In the genomic region with DNA sequence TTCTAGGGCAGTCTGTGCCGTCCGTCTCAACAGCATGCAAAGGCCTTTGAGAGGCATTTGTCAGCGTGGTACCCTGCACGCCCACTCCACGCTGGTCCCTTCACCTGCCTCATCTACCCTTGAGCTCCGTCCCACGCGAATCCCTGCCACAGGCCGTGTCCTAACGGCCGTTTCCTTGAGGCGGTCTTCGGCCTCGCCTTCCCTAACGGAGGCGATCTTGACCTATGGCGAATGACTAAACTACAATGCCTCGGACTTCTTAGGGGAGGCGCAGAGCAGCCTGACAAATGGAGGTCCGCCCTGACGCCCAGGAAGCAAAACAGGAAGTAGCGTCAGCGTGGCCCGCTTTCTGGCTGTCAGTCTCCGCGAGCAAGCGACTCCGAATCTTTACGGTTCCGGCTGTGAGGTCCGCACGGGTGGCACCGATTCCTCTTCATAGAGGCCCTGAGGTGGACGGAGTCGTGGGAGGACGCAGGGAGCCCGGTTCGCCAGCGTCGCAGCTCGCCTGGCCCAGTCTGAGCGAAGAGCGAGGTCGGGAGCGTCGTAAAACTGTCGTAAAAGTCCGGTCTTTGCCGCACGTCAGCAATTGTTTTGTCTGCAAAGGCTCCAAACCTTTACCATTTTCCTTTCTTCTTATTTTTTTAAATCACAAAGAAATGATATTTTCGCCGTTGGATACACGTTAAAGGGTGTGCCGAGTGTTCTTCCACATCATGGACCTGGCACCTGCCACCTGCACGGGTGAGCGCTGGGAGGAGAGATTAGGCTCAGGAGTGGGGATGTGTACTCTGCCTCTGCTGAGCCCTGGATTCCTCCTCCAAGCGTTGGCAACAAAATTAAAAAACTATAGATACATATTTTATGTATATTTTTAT, we compare ENCODE assay signal across 8 mouse cellular contexts. TPM values are rescaled to one million over a fixed set of nuclear protein-coding genes. Genes with fewer than 3 reads are reported as not detected.
DNase-seq lines count a peak whose midpoint lies in the region; ATAC-seq and TF ChIP-seq lines count a peak whose summit lies in the region.

No protein-coding gene starts in this region.

- no peaks in the 10 kb centered on the region for H3K79me2 ChIP-seq in CH12.LX (replicated peaks; ENCODE audit: control insufficient read depth, extremely low read depth, insufficient read depth, poor library complexity, severe bottlenecking)

- TF ChIP-seq POLR2A in CH12.LX (IDR thresholded peaks at IDR 0.05; ENCODE audit: low read depth, low read length): peak; percentile 83

- peak; percentile 88 for DNase-seq in CH12.LX (ENCODE audit: extremely low read depth)
- peak; percentile 83 for DNase-seq in c-Kit-positive CD71-positive TER-119-negative erythroid progenitor cells, embryonic 14.5 days (ENCODE audit: low read depth)
- DNase-seq in forebrain, embryonic 11.5 days (ENCODE audit: low spot score): peak; percentile 91
- DNase-seq in kidney, postnatal 36 days: peak; percentile 86 to 87
- peak; percentile 94 for DNase-seq in telencephalon, adult 2 months (ENCODE audit: low read depth, low spot score)

- peaks cover 0 to 11% of the 10 kb centered on the region in 2 experiments; a peak in 1 of 4 replicates for H3K4me1 ChIP-seq in CH12.LX (ENCODE audit: control insufficient read depth in 1 of 2, insufficient read depth in 2 of 2)
- H3K4me1 ChIP-seq in forebrain, embryonic 11.5 days (replicated peaks; ENCODE audit: control insufficient read depth, insufficient read depth, low read length): no peaks in the 10 kb centered on the region
- H3K4me1 ChIP-seq in heart, embryonic 16.5 days (ENCODE audit: control insufficient read depth, insufficient read depth, low read length): 0 out of 2 replicates have a peak, but pooled peaks cover 4% of the 10 kb centered on the region
- H3K4me1 ChIP-seq in liver, embryonic 15.5 days (replicated peaks): peaks cover 7% of the 10 kb centered on the region
- no peaks in the 10 kb centered on the region for H3K4me1 ChIP-seq in neural tube, embryonic 12.5 days

- peak overlapping the region; percentile 91 for H3K9ac ChIP-seq in CH12.LX (ENCODE audit: insufficient read depth, low read depth)
- H3K9ac ChIP-seq in forebrain, embryonic 11.5 days (ENCODE audit: low read length): peak overlapping the region; percentile 72
- peak overlapping the region; percentile 96 for H3K9ac ChIP-seq in heart, embryonic 16.5 days (ENCODE audit: low read length)
- H3K9ac ChIP-seq in liver, embryonic 15.5 days: peak overlapping the region; percentile 81
- peak overlapping the region; percentile 80 for H3K9ac ChIP-seq in neural tube, embryonic 12.5 days

- TF ChIP-seq RAD21 in CH12.LX (IDR thresholded peaks at IDR 0.05; ENCODE audit: low read depth, low read length): no peak

- H3K9me3 ChIP-seq in CH12.LX (replicated peaks; ENCODE audit: low read length): peaks cover 3% of the 10 kb centered on the region
- no peaks in the 10 kb centered on the region for H3K9me3 ChIP-seq in forebrain, embryonic 11.5 days (ENCODE audit: control insufficient read depth, low read length)
- peaks cover 4% of the 10 kb centered on the region for H3K9me3 ChIP-seq in heart, embryonic 16.5 days (replicated peaks; ENCODE audit: control insufficient read depth, low read length)
- H3K9me3 ChIP-seq in liver, embryonic 15.5 days (replicated peaks): no peaks in the 10 kb centered on the region
- no peaks in the 10 kb centered on the region for H3K9me3 ChIP-seq in neural tube, embryonic 12.5 days

- peak overlapping the region; percentile 69 to 91 (median 86) for H3K4me3 ChIP-seq in CH12.LX (replicated peaks in 1 of 3; ENCODE audit: low read depth in 2 of 3, low read length in 2 of 3, poor library complexity in 1 of 3)
- H3K4me3 ChIP-seq in forebrain, embryonic 11.5 days (ENCODE audit: low read depth, low read length): peak overlapping the region; percentile 51
- H3K4me3 ChIP-seq in heart, embryonic 16.5 days (ENCODE audit: low read length): peak overlapping the region; percentile 93
- peak overlapping the region; percentile 92 for H3K4me3 ChIP-seq in liver, embryonic 15.5 days (replicated peaks)
- peak overlapping the region; percentile 73 for H3K4me3 ChIP-seq in neural tube, embryonic 12.5 days

- peak; percentile 90 for ATAC-seq in forebrain, embryonic 11.5 days (replicated peaks; ENCODE audit: low FRiP score)
- peak; percentile 85 for ATAC-seq in heart, embryonic 16.5 days (replicated peaks; ENCODE audit: extremely low read depth, insufficient read depth, low FRiP score)
- ATAC-seq in liver, embryonic 15.5 days (ENCODE audit: insufficient read depth): peak; percentile 88
- peak; percentile 88 for ATAC-seq in neural tube, embryonic 12.5 days (ENCODE audit: low FRiP score, low read depth)

- WGBS in forebrain, embryonic 11.5 days: under 1% methylated on average over 57 of the region's 57 CpGs
- under 1% methylated on average over 57 of the region's 57 CpGs for WGBS in heart, embryonic 16.5 days
- under 1% methylated on average over 57 of the region's 57 CpGs for WGBS in liver, embryonic 15.5 days (ENCODE audit: insufficient replicate concordance)
- under 1% methylated on average over 57 of the region's 57 CpGs for WGBS in neural tube, embryonic 12.5 days

- H3K27ac ChIP-seq in CH12.LX (ENCODE audit: insufficient read depth, low read depth): peak overlapping the region; percentile 96
- peak overlapping the region; percentile 82 for H3K27ac ChIP-seq in forebrain, embryonic 11.5 days (ENCODE audit: low read depth, low read length)
- peak overlapping the region; percentile 98 for H3K27ac ChIP-seq in heart, embryonic 16.5 days (ENCODE audit: low read length)
- peak overlapping the region; percentile 91 for H3K27ac ChIP-seq in liver, embryonic 15.5 days (replicated peaks)
- peak overlapping the region; percentile 89 for H3K27ac ChIP-seq in neural tube, embryonic 12.5 days

- H3K4me2 ChIP-seq in CH12.LX (ENCODE audit: insufficient read depth, low read depth, poor library complexity, severe bottlenecking): peak overlapping the region; percentile 14
- H3K4me2 ChIP-seq in forebrain, embryonic 11.5 days (ENCODE audit: low read depth, low read length, severe bottlenecking): peak overlapping the region; percentile 64
- H3K4me2 ChIP-seq in heart, embryonic 16.5 days (ENCODE audit: low read depth, low read length): peak overlapping the region; percentile 89
- H3K4me2 ChIP-seq in liver, embryonic 15.5 days: peak overlapping the region; percentile 86
- H3K4me2 ChIP-seq in neural tube, embryonic 12.5 days (replicated peaks): peak overlapping the region; percentile 67

- peaks cover 0 to 15% of the 10 kb centered on the region in 2 experiments for H3K36me3 ChIP-seq in CH12.LX (replicated peaks in 1 of 2; ENCODE audit: control insufficient read depth in 1 of 2, insufficient read depth in 1 of 2, low read length in 1 of 2)
- H3K36me3 ChIP-seq in forebrain, embryonic 11.5 days (ENCODE audit: control insufficient read depth, insufficient read depth, low read length): no peaks in the 10 kb centered on the region; the same call in 1 of the 2 replicates
- H3K36me3 ChIP-seq in heart, embryonic 16.5 days (ENCODE audit: control insufficient read depth, insufficient read depth): peaks cover 7% of the 10 kb centered on the region; the same call in 1 of the 2 replicates
- H3K36me3 ChIP-seq in liver, embryonic 15.5 days (replicated peaks): 0 out of 2 replicates have a peak, but pooled peaks cover 4% of the 10 kb centered on the region
- H3K36me3 ChIP-seq in neural tube, embryonic 12.5 days: no peaks in the 10 kb centered on the region

- dilution Hi-C loops in CH12.LX (cut with MboI; ENCODE audit: extremely low pct_ligation_motif_present, extremely low pct_unique_long_range_greater_than_20kb, low sequenced_read_pairs): no loop called here

- TF ChIP-seq CTCF in CH12.LX (conservative IDR thresholded peaks at IDR 0.05 in 1 of 2, IDR thresholded peaks at IDR 0.05 in 1 of 2; ENCODE audit: low read depth in 2 of 2, low read length in 2 of 2): no peak

- in situ Hi-C loops in CH12.LX (cut with MboI; ENCODE audit: low pct_ligation_motif_present, low pct_unique_long_range_greater_than_20kb, low sequenced_read_pairs): no loop called here

- H3K27me3 ChIP-seq in CH12.LX (replicated peaks): no peaks in the 10 kb centered on the region
- no peaks in the 10 kb centered on the region for H3K27me3 ChIP-seq in forebrain, embryonic 11.5 days (ENCODE audit: control insufficient read depth, insufficient read depth, low read length)
- no peaks in the 10 kb centered on the region for H3K27me3 ChIP-seq in heart, embryonic 16.5 days (ENCODE audit: control insufficient read depth, insufficient read depth, low read length)
- no peaks in the 10 kb centered on the region for H3K27me3 ChIP-seq in liver, embryonic 15.5 days
- H3K27me3 ChIP-seq in neural tube, embryonic 12.5 days (replicated peaks): no peaks in the 10 kb centered on the region

- no peak for TF ChIP-seq EP300 in CH12.LX (IDR thresholded peaks at IDR 0.05; ENCODE audit: low read length)

RNA-seq across cellular contexts. Expression of a gene that starts 26.2 kb away (rescaled TPM):
- 2.8 and 3.4 TPM in 2 replicates for total RNA-seq in CH12.LX (2012; rRNA removed)
- 4.8 and 4.9 TPM in 2 replicates for total RNA-seq in CH12.LX (2014; rRNA removed)
- polyA plus RNA-seq in CH12.LX (2012; ENCODE audit: insufficient read length, low read depth): 3.4 and 4.8 TPM in 2 replicates
- 22.2 and 24.4 TPM in 2 replicates for polyA plus RNA-seq in forebrain, embryonic 11.5 days (2014; fragmentation: Nextera tagmentation; extraction: Ambion mirVana)
- polyA plus RNA-seq in heart, embryonic 16.5 days (2015; fragmentation: Nextera tagmentation; extraction: Ambion mirVana): 11.4 and 12.0 TPM in 2 replicates
- 1.9 and 2.2 TPM in 2 replicates for polyA plus RNA-seq in liver, embryonic 15.5 days (2015; fragmentation: Nextera tagmentation; extraction: Ambion mirVana)
- 28.4 and 29.3 TPM in 2 replicates for polyA plus RNA-seq in neural tube, embryonic 12.5 days (2016; fragmentation: Nextera tagmentation; extraction: Ambion mirVana)

RNA-seq across cellular contexts. Expression of a gene that starts 35.3 kb away (rescaled TPM):
- total RNA-seq in CH12.LX (2012; rRNA removed) (264 and 291 TPM in 2 replicates), CH12.LX (2014; rRNA removed) (134 and 155 TPM in 2 replicates)
- polyA plus RNA-seq in CH12.LX (2012; ENCODE audit: insufficient read length, low read depth): 264 and 328 TPM in 2 replicates
- 350 and 401 TPM in 2 replicates for polyA plus RNA-seq in forebrain, embryonic 11.5 days (2014; fragmentation: Nextera tagmentation; extraction: Ambion mirVana)
- polyA plus RNA-seq in heart, embryonic 16.5 days (2015; fragmentation: Nextera tagmentation; extraction: Ambion mirVana): 281 and 320 TPM in 2 replicates
- polyA plus RNA-seq in liver, embryonic 15.5 days (2015; fragmentation: Nextera tagmentation; extraction: Ambion mirVana): 181 and 228 TPM in 2 replicates
- 463 and 477 TPM in 2 replicates for polyA plus RNA-seq in neural tube, embryonic 12.5 days (2016; fragmentation: Nextera tagmentation; extraction: Ambion mirVana)

RNA-seq across cellular contexts. Expression of a gene that starts 37.2 kb away (rescaled TPM):
- total RNA-seq in CH12.LX (2012; rRNA removed) (4.2 and 5.0 TPM in 2 replicates), CH12.LX (2014; rRNA removed) (3.7 and 4.0 TPM in 2 replicates)
- polyA plus RNA-seq in CH12.LX (2012; ENCODE audit: insufficient read length, low read depth): 10.5 and 13.7 TPM in 2 replicates
- 13.1 and 14.8 TPM in 2 replicates for polyA plus RNA-seq in forebrain, embryonic 11.5 days (2014; fragmentation: Nextera tagmentation; extraction: Ambion mirVana)
- 19.4 and 21.6 TPM in 2 replicates for polyA plus RNA-seq in heart, embryonic 16.5 days (2015; fragmentation: Nextera tagmentation; extraction: Ambion mirVana)
- polyA plus RNA-seq in liver, embryonic 15.5 days (2015; fragmentation: Nextera tagmentation; extraction: Ambion mirVana): 4.5 and 4.9 TPM in 2 replicates
- polyA plus RNA-seq in neural tube, embryonic 12.5 days (2016; fragmentation: Nextera tagmentation; extraction: Ambion mirVana): 19.4 and 19.9 TPM in 2 replicates

RNA-seq across cellular contexts. Expression of a gene that starts 44.6 kb away (rescaled TPM):
- total RNA-seq in CH12.LX (2012; rRNA removed): 43.0 and 55.8 TPM in 2 replicates
- total RNA-seq in CH12.LX (2014; rRNA removed): 48.6 and 51.4 TPM in 2 replicates
- polyA plus RNA-seq in CH12.LX (2012; ENCODE audit: insufficient read length, low read depth): 37.0 and 38.3 TPM in 2 replicates
- polyA plus RNA-seq in forebrain, embryonic 11.5 days (2014; fragmentation: Nextera tagmentation; extraction: Ambion mirVana): 63.0 and 72.5 TPM in 2 replicates
- polyA plus RNA-seq in heart, embryonic 16.5 days (2015; fragmentation: Nextera tagmentation; extraction: Ambion mirVana): 47.4 and 48.4 TPM in 2 replicates
- polyA plus RNA-seq in liver, embryonic 15.5 days (2015; fragmentation: Nextera tagmentation; extraction: Ambion mirVana): 23.1 and 23.5 TPM in 2 replicates
- 52.8 and 56.0 TPM in 2 replicates for polyA plus RNA-seq in neural tube, embryonic 12.5 days (2016; fragmentation: Nextera tagmentation; extraction: Ambion mirVana)

Comparison
In these comparisons a context has a peak if more than half of its experiments do, and no peak if none do; other contexts are left out.
1. Peak in every context shown above with its lines: DNase-seq, ATAC-seq, H3K4me3 ChIP-seq and H3K27ac ChIP-seq.
2. H3K4me2 ChIP-seq: peak in every context shown above with its lines; median percentile 89 in heart, embryonic 16.5 days; 86 in liver, embryonic 15.5 days; 67 in neural tube, embryonic 12.5 days; 64 in forebrain, embryonic 11.5 days; 14 in CH12.LX.